Mouse (Mus musculus) heart, postnatal 0 days (tissue): ENCODE data around the gene Ints3.

Experiments
- CTCF ChIP-seq: IDR thresholded peaks from 2 replicates; pipeline ENCODE4 v1.5.1; 2016; ENCODE audit warnings: antibody characterized with exemption, control low read depth, low read depth
- EP300 ChIP-seq: IDR thresholded peaks from 2 replicates; pipeline ENCODE4 v1.6.1; 2016; ENCODE audit warnings: antibody characterized with exemption, low read depth

- TF ChIP-seq CTCF: no peak; the same call in 1 of the 2 replicates
- TF ChIP-seq EP300: no peak
Observed at GRCm38 (mm10) chr3:90388726-90389510, 44.5 kb downstream of the Ints3 start.
